Mouse (Mus musculus): Measurements from ENCODE around the gene Rnf180.

DNA sequence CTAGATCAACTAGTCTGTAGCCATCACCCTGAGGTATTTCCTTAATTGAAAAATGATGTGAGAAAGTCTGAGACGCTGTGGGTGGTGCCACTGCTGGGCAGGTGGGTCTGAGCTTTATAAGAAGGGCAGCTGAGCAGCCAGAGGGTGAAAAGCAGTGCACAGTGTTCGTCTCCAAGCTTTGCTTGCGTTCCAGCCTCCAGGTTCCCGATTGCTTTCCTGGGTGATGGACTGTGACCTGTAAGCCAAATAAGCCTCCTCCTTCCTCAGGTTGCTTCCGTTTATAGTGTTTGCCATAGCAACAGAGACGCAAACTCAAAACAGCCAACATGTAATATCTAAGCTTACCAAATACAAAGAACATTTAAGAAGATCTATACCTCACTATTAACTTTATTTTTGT lies 162.2 kb downstream of the Rnf180 start:
- TF ChIP-seq POLR2A (IDR thresholded peaks at IDR 0.05; ENCODE audit: extremely low read depth, insufficient read depth, low read length): no peak
- no peak for TF ChIP-seq CTCF (IDR thresholded peaks at IDR 0.05; ENCODE audit: low read depth, low read length)
